Mouse (Mus musculus) heart, adult 2 months (tissue): ENCODE results near the gene Tab3.

Experiments used
- CTCF ChIP-seq: fragments of 200-600 bp; IDR thresholded peaks from 2 replicates; pipeline ENCODE4 v1.8.1; 2022; ENCODE audit warnings: antibody characterized with exemption, mild to moderate bottlenecking, moderate library complexity
- EP300 ChIP-seq: fragments of 200-500 bp; IDR thresholded peaks from 2 replicates; pipeline ENCODE4 v1.6.1; 2011; ENCODE audit warnings: low read depth, low read length, control low read depth; ENCODE audit not compliant: insufficient read depth
- POLR2A ChIP-seq: fragments of 200-500 bp; IDR thresholded peaks from 2 replicates; pipeline ENCODE4 v1.6.1; 2011; ENCODE audit warnings: mild to moderate bottlenecking, low read depth, low read length, control low read depth; ENCODE audit not compliant: insufficient read depth

- TF ChIP-seq EP300: no peak
- no peak for TF ChIP-seq POLR2A
- no peak for TF ChIP-seq CTCF
Measured at GRCm38 (mm10) chrX:85576310-85576709, 2.5 kb downstream of the Tab3 start.
